Mouse (Mus musculus) neural tube, embryonic 14.5 days (tissue): Measurements from ENCODE around the gene Tpgs1. TPM values are rescaled to one million over a fixed set of nuclear protein-coding genes. Genes with fewer than 3 reads are reported as not detected.

Experiments used
- ATAC-seq: fragments of 200-750 bp; cut with Nextera tagmentation; 2 replicates; pipeline ENCODE4 v1.8.0; 2017; ENCODE audit warnings: low read depth, mild to moderate bottlenecking, moderate TSS enrichment, moderate library complexity
- H3K27ac ChIP-seq: fragments of 300-500 bp; sonication (generic); 2 replicates; pipeline ENCODE4 v1.5.1; 2014; ENCODE audit warnings: low read depth, mild to moderate bottlenecking, control low read depth, low read length, moderate library complexity, mixed read lengths
- H3K27me3 ChIP-seq: fragments of 300-500 bp; sonication (generic); 2 replicates; pipeline ENCODE4 v1.6.1; 2014; ENCODE audit warnings: low read length; ENCODE audit not compliant: control insufficient read depth, insufficient read depth
- H3K36me3 ChIP-seq: fragments of 300-500 bp; sonication (generic); 2 replicates; pipeline ENCODE4 v1.6.1; 2014; ENCODE audit warnings: low read length, mixed read lengths; ENCODE audit not compliant: control insufficient read depth, insufficient read depth
- H3K4me1 ChIP-seq: fragments of 300-500 bp; sonication (generic); 2 replicates; pipeline ENCODE4 v1.6.1; 2014; ENCODE audit warnings: low read length; ENCODE audit not compliant: control insufficient read depth, insufficient read depth
- H3K4me2 ChIP-seq: fragments of 300-500 bp; sonication (generic); 2 replicates; pipeline ENCODE4 v1.6.1; 2014; ENCODE audit warnings: mild to moderate bottlenecking, low read depth, low read length, control low read depth
- H3K4me3 ChIP-seq: fragments of 300-500 bp; sonication (generic); 2 replicates; pipeline ENCODE4 v1.5.1; 2014; ENCODE audit warnings: low read depth, low read length, control low read depth, mixed read lengths
- H3K9ac ChIP-seq: fragments of 300-500 bp; sonication (generic); replicated peaks from 2 replicates; pipeline ENCODE4 v1.6.1; 2014; ENCODE audit warnings: low read depth, mild to moderate bottlenecking, control low read depth, low read length, mixed read lengths
- H3K9me3 ChIP-seq: fragments of 300-500 bp; sonication (generic); 2 replicates; pipeline ENCODE4 v1.6.1; 2016; ENCODE audit warnings: low read length; ENCODE audit not compliant: control insufficient read depth
- WGBS: fragments of 180-500 bp; shearing (Covaris S2); extraction: QIAGEN DNeasy Blood & Tissue Kit; methylation state at CpG from one replicate; pipeline ENCODE4 v1.1.7; 2014; 5-methylcytosine and 5-hydroxymethylcytosine counted together
- polyA plus RNA-seq: library from polyadenylated mRNA; unstranded; fragments of >200 nt; fragmentation: Nextera tagmentation; extraction: Ambion mirVana; gene quantifications from 2 replicates; pipeline ENCODE4 v1.2.1, GENCODE M21; 2014

Gene Tpgs1
- polyA plus RNA-seq, 1 experiment from 2014 or later = 118 TPM

DNA sequence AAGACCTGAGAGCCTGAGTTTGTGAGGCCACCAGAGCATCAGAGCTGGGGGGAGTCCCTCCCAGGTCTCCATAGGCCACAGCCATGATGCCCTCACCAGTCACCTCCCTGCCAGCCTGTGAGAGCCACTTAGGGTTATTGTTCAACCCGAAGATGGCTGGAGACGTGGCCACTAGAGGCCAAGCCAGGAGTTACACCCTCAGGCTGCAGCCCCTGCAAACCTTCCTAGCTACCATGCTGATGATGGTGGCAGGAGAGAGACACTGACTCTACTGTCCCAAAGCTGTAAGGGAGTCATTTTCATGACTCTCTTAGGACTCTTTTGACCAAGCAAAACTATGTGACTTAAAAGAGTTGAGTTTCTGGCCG is 2.9 kb downstream of the Tpgs1 start:
- WGBS = 45% methylated on average over 3 of the region's 3 CpGs
- Histone ChIP-seq H3K9me3 (no peaks in the 10 kb centered on the region), H3K27ac (no peak overlapping the region), H3K4me3 (no peak overlapping the region), H3K36me3 (0 out of 2 replicates have a peak, but pooled peaks cover 7% of the 10 kb centered on the region), H3K27me3 (no peaks in the 10 kb centered on the region), H3K4me1 (peaks cover 17% of the 10 kb centered on the region), H3K4me2 (no peak overlapping the region), H3K9ac (no peak overlapping the region)
- ATAC-seq = no peak

DNA sequence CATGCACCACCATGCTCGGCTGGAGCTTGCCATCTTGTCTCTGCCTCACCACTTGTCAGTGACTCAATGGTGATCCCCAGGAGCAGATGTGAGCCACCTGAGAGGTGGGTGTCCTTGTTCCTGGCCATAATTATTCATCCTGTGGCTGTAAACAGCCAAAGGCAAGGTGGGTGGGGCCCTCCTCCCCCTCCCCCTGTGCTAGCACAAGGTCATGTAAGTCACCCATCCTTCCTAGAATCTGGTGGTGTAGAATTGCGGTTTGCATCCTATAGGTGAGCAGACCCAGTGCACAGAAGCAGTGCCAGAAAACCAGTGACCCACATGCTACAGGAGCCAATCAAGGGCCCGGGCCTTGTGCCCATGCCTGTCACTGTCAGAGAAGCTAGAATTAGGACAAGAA is 3.9 kb downstream of the Tpgs1 start:
- no peaks in the 10 kb centered on the region for H3K9me3 ChIP-seq
- H3K9ac ChIP-seq = no peak overlapping the region
- H3K27ac ChIP-seq = no peak overlapping the region
- no peak for ATAC-seq
- 0 out of 2 replicates have a peak, but pooled peaks cover 7% of the 10 kb centered on the region for H3K36me3 ChIP-seq
- no peak overlapping the region for H3K4me3 ChIP-seq
- H3K4me2 ChIP-seq = no peak overlapping the region
- no peaks in the 10 kb centered on the region for H3K27me3 ChIP-seq
- 96% methylated on average over 3 of the region's 3 CpGs for whole genome bisulfite sequencing
- H3K4me1 ChIP-seq = peaks cover 15% of the 10 kb centered on the region

DNA sequence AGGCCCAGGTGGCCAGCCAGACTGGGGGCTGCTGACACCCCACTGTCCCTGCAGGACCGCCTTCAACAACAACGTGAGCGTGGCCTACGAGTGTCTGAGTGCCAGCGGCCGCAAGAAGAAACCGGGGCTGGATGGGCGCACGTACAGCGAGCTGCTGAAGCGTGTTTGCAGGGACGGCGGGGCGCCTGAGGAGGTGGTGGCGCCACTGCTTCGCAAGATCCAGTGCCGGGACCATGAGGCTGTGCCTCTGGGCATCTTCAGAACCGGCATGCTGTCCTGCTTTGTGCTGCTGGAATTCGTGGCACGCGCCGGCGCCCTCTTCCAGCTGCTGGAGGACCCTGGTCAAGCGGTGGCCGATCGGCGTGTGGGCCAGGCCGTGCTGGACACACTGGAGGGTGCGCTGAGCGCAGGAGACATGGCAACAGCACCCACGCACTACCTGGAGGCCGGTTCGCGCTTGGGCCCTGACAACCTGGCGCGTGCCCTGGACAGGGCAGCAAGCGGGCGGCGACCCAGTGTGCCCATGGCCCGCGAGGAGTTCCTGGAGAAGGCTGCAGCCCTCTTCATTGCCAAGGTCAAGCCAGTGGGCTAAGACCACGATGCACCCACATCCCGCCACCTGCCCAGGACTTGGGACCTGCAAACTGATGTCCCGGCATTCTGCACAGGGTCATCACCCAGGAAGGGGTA is 6.3 kb downstream of the Tpgs1 start:
- 62% methylated on average over 44 of the region's 44 CpGs for WGBS
- no peaks in the 10 kb centered on the region for H3K9me3 ChIP-seq
- H3K4me1 ChIP-seq = peaks cover 8% of the 10 kb centered on the region
- no peak overlapping the region for H3K4me3 ChIP-seq
- H3K4me2 ChIP-seq = no peak overlapping the region
- H3K9ac ChIP-seq = no peak overlapping the region
- H3K27me3 ChIP-seq = no peaks in the 10 kb centered on the region
- 0 out of 2 replicates have a peak, but pooled peaks cover 7% of the 10 kb centered on the region for H3K36me3 ChIP-seq
- H3K27ac ChIP-seq = no peak overlapping the region
- ATAC-seq = no peak

DNA sequence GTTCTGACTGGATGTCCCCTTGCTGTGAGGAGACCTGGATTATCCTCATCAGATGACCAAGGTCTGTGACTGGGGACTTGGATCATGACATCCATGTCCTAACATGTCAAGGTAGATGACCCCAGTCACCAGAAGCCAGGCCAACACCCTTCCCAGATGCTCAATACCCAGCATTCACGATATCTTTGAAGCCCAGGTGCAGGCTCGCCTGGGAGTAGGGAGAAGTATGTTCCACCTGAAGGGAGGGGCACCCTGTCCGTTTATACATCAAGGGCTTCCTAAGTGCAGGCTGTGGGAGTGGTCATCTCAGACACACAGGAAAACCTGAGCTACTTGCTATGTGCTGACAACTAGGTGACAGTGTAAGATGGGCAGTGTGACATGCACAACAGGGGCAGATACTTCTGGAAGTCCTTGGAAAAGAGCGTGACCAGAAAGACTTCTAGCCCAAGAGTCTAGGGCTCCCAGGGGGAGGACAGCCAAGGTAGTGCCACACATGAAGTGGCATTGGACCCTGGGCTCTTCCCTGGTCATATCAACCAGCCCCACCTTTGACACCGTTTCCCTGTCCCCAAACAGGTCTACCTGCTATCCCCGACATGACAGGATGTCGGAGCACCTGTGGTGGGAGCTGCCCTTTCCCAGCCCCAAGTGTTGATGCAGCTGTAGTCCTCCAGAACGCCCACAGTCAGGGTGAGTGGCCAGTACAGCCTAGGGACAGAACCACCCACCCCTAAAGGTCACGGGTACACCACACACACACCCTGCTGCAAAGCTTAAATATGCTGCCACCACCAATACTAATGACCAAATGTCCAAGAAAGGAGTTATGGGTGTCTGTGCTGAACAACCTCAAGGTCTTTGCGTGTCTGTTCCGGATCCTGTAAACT is 11.7 kb downstream of the Tpgs1 start:
- Histone ChIP-seq H3K36me3 (peaks cover 13% of the 10 kb centered on the region), H3K9me3 (no peaks in the 10 kb centered on the region), H3K4me1 (peaks cover 17% of the 10 kb centered on the region), H3K4me3 (peak overlapping the region; percentile 65), H3K4me2 (peak overlapping the region; percentile 60), H3K9ac (peak overlapping the region; percentile 44), H3K27me3 (no peaks in the 10 kb centered on the region), H3K27ac (peak overlapping the region; percentile 85)
- peak; percentile 32 for ATAC-seq
- WGBS = 44% methylated on average over 11 of the region's 11 CpGs

DNA sequence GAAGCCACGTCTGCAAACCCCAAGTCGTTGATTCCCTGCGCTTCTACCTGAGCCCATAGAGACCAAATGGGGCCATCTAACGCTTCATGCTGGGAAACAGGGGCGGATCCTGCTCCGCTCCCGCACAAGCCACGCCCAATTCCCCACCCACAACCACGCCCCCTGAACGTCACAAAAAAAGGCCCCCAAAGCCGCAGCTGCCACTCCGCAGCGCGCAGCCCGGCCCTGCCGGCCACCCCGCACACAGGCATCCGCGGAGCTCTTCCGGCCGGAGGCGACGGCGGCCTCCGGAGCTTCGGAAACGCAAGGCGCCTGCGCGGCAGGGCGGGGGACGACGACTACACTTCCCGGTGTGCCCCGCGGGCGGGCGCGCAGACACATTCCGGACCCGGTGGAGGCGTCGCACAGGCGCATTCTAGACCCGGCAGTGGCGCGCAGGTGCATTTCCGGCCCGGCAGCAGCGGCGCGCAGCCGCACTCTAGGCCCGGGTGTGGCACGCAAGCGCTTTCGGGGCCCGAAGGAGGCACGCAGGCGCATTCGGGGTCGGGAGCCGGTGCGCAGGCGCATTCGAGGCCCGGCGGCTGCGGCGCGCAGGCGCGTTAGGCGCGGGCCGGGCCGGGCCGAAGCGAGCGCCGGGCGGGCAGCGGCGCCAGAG is 12.5 kb downstream of the Tpgs1 start, which contains the start of gene Cdc34:
TSS of gene Cdc34 (plus strand) at position 605 of the 655 bp plus-strand sequence.
- H3K36me3 ChIP-seq = peaks cover 17% of the 10 kb centered on the region
- peak within 1 kb of the TSS; percentile 85 for H3K27ac ChIP-seq
- no peaks in the 10 kb centered on the region for H3K27me3 ChIP-seq
- H3K4me3 ChIP-seq = peak within 1 kb of the TSS; percentile 65
- H3K9ac ChIP-seq = peak within 1 kb of the TSS; percentile 74
- peaks cover 17% of the 10 kb centered on the region for H3K4me1 ChIP-seq
- H3K9me3 ChIP-seq = no peaks in the 10 kb centered on the region
- peak; percentile 94 for ATAC-seq
- peak within 1 kb of the TSS; percentile 89 for H3K4me2 ChIP-seq
- under 1% methylated on average over 62 of the region's 84 CpGs for WGBS

DNA sequence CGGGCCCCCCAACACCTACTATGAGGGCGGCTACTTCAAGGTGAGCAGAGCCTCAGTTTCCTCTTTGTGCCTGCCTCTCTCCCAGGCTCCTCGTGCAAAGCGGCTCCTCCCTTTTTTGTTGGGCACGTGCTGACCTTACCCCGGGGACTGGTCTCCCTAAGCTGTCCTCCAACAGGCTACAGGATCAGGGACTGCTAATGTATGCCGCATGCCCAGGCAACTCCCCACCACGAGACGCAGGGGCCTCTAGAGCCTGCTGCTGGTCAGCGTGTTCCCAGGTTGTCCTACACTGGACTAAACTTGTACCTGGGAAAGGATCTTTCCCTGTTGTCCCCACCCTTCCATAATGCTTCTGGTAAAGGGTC is 13.4 kb downstream of the Tpgs1 start:
- Histone ChIP-seq H3K27ac (peak overlapping the region; percentile 60), H3K9me3 (no peaks in the 10 kb centered on the region), H3K4me3 (peak overlapping the region; percentile 65), H3K4me1 (peaks cover 17% of the 10 kb centered on the region), H3K27me3 (no peaks in the 10 kb centered on the region), H3K36me3 (peaks cover 24% of the 10 kb centered on the region), H3K4me2 (peak overlapping the region; percentile 89), H3K9ac (peak overlapping the region; percentile 74)
- 0% methylated on average over 8 of the region's 10 CpGs for WGBS
- ATAC-seq = peak; percentile 13

DNA sequence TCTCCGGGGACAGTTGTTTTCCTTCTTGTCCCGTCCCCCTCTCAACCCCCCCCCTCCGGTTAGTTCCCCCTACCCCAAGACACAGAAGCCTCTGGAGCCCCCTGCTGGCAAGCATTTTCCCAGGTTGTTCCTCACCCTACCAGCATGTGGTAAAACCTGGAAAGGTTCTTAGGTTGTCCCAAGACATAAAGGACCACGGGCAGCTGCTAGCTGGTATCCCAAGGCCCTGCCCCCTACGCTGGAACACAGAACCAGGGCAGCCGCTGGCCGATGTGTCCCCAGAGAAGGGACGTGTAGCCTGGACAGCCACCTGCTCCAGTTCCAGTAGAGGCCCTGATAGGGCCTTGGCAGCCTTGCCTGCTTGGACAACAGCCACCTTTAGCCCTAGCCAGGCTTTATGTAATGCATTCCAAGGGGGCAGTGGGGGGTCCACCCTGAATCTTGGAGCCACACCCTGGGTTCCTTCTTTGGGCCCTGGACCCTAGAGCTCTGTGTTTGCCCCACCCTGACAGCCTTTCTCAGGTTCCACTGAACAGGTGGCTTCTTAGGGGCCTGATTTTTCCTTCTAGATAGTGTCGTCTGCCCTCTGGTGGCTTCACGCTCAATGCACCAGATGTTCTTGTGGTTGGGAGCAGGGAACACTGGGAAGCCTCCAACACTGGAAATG is 13.9 kb downstream of the Tpgs1 start:
- H3K9ac ChIP-seq = peak overlapping the region; percentile 74
- 6% methylated on average over 10 of the region's 10 CpGs for WGBS
- peaks cover 28% of the 10 kb centered on the region for H3K36me3 ChIP-seq
- peak overlapping the region; percentile 65 for H3K4me3 ChIP-seq
- H3K4me2 ChIP-seq = peak overlapping the region; percentile 89
- no peak overlapping the region; the same call in 1 of the 2 replicates for H3K27ac ChIP-seq
- ATAC-seq = no peak
- H3K4me1 ChIP-seq = peaks cover 17% of the 10 kb centered on the region
- no peaks in the 10 kb centered on the region for H3K27me3 ChIP-seq
- no peaks in the 10 kb centered on the region for H3K9me3 ChIP-seq

DNA sequence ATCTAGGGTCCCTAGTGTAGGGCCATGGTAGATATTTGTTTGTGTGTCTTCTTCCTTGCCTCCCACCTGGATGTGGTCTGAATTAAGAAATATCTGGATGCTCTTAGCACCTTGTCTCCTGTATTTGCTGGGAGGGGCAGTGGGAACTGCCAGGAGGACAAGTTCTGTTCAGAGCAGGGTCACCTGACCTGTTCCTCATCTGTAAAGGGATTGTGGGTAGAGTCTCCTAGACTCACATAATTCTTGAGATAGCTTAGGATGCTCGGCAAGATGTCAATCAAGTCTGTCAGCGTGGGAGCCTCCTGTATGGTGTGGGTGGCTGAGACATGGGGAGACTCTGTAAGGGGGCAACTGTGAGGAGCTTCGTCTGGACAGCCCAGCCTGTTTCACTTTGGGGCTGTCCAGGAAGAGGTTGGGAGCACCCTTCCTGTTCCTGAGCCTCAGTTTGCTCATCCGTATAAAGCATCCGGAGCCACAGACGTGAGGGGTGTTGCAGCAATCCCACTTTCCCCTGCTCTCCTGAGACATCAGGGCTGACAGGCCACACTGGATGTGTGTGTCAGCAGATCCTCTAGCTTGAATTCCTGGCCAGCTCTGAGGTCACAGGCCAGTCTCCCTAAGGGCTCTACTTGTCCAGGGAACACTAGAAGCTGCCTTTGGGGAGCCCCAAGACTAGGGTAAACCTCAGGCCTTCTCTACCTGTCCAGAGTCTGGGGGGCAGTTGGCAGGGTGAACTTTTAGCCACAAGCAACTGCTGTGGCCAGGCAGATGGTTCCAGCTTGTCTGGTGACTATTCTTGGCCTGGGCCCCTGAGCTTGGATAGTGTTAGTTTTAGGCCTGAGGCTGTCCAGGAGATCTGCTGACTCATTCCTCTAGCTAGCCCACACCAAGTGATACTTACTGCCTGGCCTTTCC is 14.8 kb downstream of the Tpgs1 start:
- peak overlapping the region; percentile 74; the same call in 1 of the 2 replicates for H3K9ac ChIP-seq
- peak overlapping the region; percentile 89 for H3K4me2 ChIP-seq
- H3K27me3 ChIP-seq = no peaks in the 10 kb centered on the region
- H3K4me3 ChIP-seq = peak overlapping the region; percentile 65; the same call in 1 of the 2 replicates
- H3K4me1 ChIP-seq = peaks cover 17% of the 10 kb centered on the region
- H3K27ac ChIP-seq = no peak overlapping the region
- no peak for ATAC-seq
- no peaks in the 10 kb centered on the region for H3K9me3 ChIP-seq
- peaks cover 34% of the 10 kb centered on the region for H3K36me3 ChIP-seq
- WGBS = 87% methylated on average over 6 of the region's 6 CpGs
